Mouse (Mus musculus) gastrocnemius, adult 8-10 months (tissue): ENCODE results near the gene Grhl1. TPM values are rescaled to one million over a fixed set of nuclear protein-coding genes. Genes with fewer than 3 reads are reported as not detected.

Experiments
- DNase-seq, 2 experiments: peaks; one replicate each; pipeline ENCODE4 v3.0.0; 2022; ENCODE audit warnings: low spot score in 2 of 2
- total RNA-seq, 4 experiments: library from RNA; stranded (reverse); gene quantifications; 2 replicates each; pipeline ENCODE4 v1.2.4; 2022

Gene Grhl1
- total RNA-seq, 4 experiments from 2014 or later, result 0.10 to 0.22 (median 0.12) TPM; not detected in 1

DNA sequence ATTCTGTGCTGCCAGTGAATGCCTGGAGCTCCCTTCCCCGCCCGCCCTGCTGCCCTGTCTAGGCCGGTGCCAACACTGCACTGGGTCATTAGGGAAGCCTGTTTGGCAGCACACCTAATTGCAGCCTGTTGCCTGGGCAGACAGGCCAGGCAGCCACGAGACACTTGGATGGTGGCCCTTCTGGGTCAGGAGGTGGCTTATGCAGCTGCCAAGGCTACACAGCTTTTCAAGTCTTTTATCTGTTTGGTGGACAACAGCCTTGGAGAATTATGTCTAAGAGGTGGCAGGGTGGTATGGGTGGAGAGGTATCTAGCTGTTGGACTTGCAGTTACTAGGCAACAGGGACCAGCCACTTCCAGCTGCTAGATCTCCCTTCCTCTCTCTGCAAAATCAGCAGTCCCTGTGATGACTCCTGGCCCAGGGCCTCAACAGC is 70.3 kb downstream of the Grhl1 start:
- DNase-seq, result peak in 1 of 2 experiments; percentile 38

DNA sequence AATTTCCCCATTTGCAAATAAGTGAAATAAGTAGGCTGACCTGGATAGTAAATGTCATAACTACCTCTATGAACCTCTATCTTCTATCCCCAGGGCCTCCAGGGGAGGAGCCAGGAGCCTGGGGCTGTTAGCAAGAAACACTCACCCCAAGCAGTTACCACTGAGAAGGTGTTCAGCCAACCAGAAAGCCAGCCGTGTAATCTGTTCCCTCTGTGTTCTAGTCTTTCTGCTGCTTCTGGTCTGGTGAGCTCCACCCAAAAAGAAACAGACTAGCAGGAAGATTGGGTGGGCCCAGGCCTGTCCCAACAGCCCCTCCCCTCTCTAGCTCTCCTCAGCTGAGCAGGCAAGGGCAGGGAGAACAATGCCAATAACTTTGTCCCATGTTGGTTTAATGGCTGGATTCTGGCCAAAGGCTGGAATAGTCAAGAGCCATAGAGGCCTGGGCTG is 72.1 kb downstream of the Grhl1 start:
- DNase-seq, result no peak

DNA sequence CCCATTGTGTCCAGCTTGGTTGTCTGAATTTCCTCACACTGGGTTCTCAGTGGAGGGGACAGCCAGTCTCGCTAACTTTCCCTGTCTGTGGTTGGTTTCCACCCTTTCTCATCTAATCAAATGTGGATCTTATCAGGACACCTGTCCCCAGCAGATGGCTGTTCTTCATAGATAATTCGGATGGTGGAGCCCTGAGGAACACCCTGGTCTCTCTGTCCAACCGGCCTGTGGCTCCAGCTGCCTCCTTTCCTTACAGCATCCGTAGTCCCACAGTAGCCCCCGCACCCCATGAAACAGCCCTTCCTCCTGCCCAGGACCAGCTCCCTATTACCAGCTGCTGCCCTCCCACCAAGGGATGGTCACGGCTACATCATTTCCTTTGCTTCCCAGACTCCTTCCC is 73.8 kb downstream of the Grhl1 start:
- DNase-seq, result no peak

DNA sequence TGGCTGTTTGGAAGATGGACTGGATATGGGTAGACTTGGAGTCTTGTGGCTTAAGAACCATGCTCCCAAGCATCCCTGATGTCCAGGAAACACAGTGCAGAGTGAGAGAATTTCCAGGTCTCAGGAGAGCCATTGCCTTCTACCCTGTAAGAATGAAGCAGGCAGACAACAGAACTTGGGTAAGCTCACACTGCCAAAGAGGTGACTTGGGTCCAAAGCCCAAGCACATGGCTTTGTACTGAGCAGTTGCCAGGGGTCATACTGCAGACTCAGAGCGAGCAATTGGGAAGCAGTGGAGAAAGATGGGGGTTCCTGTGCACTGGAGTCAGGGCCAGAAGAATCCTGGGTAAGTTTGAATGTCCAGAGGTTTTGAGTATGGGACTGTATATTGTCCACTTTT is 76.0 kb downstream of the Grhl1 start:
- DNase-seq, result no peak

DNA sequence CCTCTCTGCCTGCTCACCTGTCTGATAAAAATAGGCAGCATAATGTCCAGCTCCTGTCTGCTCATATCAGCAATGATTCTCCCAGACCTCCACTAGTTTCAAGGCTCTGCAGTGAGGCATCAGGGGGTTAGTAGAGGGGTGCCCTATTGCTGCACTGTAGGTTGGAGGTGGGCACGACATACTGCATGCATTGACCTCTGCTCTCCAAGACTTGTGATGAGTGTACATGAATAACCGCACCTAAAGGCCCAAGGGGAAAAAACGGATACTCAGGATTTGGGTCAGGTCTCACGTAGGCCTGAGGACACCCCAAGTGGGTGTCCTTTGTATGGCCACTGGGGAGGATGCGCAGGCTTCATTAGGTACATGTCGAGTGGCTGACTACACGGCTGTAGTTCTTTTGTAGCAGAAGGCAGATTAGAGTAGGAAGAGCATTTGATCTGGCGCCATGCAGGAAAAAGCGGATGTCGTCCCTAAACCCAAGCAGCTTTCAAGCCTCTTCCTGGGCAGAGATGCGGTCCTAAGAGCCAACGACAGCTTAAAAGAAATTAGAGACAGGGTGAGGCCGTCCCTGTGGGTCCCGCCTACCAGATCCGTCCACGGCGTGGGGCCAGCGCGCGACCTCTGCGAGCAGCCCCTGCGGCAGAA is 78.5 kb downstream of the Grhl1 start:
- DNase-seq, result no peak

DNA sequence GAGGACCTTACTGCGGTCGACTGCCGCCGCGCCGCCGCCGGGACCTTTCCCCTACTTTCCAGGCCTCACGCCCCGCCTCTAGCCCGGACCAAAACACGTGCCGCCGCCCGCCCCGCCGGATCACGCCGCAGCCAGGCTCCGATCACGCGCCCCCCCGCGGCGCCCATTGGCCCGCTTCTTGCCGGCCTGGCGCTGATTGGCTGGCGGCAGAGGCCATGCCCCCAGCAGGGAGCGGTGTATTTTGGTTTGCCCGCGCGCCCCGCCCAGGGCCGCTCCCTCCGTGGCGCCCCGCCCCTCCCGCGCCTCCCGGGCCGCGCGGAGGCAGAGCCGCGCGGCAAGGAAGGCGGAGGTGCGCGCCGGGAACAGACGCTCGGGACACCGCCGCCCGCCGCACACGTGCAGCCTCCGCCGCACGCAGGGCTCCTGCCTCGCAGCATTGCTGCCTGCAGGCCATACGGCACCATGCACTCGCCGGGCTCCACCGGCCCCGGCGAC is 79.0 kb downstream of the Grhl1 start, which contains the start of gene Klf11:
Gene Klf11 (plus strand): TSS at position 212 of the 495 bp plus-strand sequence.
- peak; percentile 97 to 98 for DNase-seq

DNA sequence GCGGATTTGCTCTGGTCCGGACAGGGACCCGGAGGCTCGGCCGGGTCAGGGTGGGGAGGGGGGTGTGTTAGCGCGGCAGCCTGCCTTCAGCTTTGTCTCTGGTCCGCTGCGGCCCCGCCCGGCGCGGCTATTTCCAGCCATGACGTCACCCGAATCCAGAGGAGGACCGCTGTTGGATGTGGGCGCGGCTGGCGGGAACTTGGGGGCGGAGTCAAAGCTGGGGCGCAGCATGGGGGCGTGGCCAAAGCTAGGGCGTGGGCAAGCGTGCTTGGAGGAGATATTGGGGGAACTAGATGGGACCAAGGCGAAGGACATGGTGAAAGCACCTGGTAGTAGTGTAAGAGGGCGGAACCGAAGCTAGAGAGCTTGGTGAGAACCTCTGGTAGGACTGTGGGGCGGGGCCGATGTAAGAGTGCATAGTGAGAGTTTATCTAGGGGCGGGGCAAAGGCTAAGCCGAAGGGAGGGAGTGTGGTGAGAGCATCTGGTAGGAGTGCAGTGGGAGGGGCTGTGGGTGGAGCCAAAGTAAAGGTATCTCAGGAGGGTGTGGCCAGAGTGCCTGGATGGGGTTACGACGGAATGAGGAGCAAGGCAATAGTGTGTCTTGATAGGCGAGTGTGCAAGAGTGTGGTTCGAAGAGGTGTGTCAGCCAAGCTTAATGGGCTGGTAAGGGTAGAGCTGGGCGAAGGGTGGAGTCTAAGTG is 79.7 kb downstream of the Grhl1 start:
- peak; percentile 96 to 97 for DNase-seq

DNA sequence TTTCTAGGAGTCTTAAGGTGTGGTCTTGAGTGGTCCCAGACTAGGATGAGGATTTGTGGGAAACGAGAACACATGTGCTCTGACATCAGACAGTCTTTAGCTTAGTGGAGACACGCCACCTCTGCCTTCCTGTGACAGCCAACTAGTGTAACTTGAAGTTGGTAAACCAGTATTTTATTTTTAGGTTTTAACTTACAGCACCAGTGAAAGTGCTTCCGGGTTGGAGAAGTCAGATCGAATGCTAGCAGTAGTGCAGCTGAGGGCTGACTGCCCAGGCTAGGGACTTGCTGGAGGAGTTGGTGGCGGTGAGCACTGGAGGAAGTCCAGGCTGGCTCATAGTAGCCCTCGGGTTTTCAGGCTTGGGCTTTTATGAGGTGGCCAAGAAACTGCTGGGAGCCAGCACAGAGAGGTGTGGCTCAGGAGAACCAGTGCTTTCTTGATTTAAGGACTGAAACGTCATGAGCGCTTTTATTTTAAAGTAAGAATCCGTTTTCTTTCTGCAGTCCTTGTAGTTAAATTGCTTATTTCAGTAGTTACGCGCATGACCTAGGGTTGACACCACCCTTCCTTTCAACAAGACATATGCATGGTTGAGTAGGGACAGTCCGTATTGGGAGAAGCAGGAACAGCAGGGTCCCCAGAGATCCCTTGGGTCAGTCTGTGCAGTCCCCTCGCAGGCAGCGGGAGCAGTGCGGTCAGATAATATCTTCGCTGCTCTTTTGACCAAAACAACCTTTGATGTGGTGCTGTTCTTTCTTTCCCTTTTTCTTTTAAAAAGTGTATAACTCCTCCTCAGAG is 82.2 kb downstream of the Grhl1 start:
- DNase-seq, result no peak

DNA sequence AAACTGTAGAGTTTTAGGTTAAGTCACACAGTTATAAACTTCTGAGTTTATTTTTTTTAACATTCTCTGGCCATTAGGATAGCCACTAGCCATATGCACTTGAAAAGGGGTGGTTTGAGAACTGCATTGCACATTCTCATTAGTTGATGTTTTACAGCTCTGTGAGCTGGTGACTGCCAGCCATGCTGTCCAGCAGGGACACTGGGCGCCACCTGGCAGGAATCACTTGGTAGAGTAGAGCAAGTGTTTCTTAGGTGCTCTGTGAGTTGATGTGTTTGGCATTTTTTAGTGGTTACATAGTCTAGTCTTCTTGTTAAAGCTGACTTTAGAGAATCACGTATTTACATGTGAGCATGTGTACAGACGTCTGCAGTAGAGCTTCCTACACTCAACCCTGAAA is 84.4 kb downstream of the Grhl1 start:
- no peak for DNase-seq

DNA sequence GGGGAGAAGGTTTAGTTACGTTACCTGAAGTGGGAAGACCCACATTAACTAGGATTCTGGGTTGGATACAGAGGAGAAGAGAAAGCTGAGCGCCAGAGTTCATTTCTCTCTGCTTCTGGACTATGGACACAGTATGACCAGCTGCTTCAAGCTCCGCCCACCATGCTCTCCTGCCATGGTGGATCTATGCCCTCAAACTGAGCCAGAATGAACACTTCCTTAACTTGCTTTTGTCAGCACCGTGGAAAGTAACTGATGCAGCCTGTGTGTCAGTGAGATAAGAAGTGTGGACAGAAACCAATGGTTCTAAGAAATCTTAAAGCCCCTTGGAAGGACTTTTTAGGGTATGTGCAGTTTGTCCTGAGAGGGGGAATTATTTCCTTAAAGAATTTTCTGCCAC is 86.9 kb downstream of the Grhl1 start:
- DNase-seq, result no peak

DNA sequence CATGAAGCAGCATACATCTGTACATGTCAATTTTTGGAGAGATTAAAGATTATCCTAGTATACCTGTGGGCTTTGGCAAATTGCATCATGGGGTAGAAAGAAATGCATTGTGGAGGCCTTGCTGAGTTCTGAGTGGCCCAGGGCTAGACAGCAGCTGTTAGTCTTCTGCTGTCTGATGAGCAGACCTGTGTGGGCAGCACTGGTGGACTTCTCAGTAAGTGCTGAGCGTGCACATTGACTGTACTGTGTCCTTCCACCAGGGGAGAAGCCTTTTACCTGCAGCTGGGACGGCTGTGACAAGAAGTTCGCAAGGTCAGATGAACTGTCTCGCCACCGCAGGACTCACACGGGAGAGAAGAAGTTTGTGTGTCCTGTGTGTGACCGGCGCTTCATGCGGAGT is 87.8 kb downstream of the Grhl1 start:
- DNase-seq, result no peak

DNA sequence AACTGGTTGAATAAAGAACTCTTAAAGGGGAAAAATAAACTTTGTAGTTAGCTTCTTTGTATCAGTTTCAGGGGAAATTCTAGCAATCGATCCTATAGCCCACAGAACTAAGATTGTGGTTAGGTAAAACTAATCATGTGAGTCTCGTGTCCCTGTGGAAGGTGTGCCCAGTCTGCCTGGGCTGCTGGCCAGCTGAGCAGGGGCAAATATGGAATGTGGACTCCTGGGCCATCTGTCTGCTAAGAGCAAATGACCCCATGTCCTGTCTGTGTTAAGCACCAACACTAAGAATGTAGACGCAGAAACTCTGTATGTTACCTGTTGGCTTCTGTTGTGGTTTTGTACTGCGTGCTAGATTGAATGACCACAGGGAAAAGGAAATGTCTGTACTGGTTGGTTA is 89.0 kb downstream of the Grhl1 start:
- no peak for DNase-seq

DNA sequence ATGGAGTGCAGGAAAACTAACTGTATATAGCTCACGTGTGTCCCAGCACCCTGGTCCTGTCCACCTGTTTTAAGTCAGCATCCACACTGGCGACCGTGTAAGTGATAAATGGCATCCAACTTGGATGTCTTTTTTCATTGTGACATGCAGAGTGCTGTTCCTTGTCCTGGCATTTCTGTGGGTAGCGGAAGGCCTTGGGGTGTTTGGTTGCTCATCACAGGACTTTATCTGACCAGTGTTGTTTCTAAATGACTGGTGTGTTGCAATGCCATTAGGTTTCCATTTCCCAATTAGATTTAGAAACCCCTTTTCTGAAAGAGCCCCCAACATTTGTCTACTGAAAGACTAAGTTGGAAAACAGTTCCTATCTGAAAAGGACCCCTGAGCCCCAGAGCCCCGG is 90.0 kb downstream of the Grhl1 start:
- DNase-seq, result no peak

Other genes with a start within 250 kb of the Grhl1 start
- gene Taf1b, start 73.9 kb upstream of the Grhl1 start, total RNA-seq, result 1 to 10 TPM; 5.8 to 8.3 (median 7.0) TPM
- 1 to 10 TPM; 3.2 to 4.5 (median 4.2) TPM for gene Klf11, start 79.0 kb downstream of the Grhl1 start, total RNA-seq
- 1 to 10 TPM; 1.9 to 3.4 (median 2.9) TPM for gene Cys1, start 109.5 kb downstream of the Grhl1 start, total RNA-seq
- gene Rrm2, start 136.0 kb downstream of the Grhl1 start, total RNA-seq, result under 1 TPM; 0.46 to 0.73 (median 0.50) TPM